Mouse (Mus musculus) MEL (cell line): ENCODE results near the gene Robo3.

ENCODE experiments used
- CHD2 ChIP-seq: IDR thresholded peaks from 2 replicates; pipeline ENCODE4 v1.6.1; 2011; ENCODE audit warnings: low read length, improper control_type of control experiment
- EP300 ChIP-seq, 2 experiments: IDR thresholded peaks; 2 replicates each; pipeline ENCODE4 v1.6.1; 2011; ENCODE audit warnings: improper control_type of control experiment in 2 of 2, low read length in 2 of 2, low read depth in 1 of 2, mild to moderate bottlenecking in 1 of 2
- ETS1 ChIP-seq: IDR thresholded peaks from 2 replicates; pipeline ENCODE4 v1.6.1; 2012; ENCODE audit warnings: low read depth, mild to moderate bottlenecking, inconsistent platforms, low read length, improper control_type of control experiment, moderate library complexity
- MEF2A ChIP-seq: IDR thresholded peaks from 2 replicates; pipeline ENCODE4 v1.6.1; 2014; ENCODE audit warnings: low read depth, mild to moderate bottlenecking, inconsistent platforms, low read length, improper control_type of control experiment; ENCODE audit not compliant: poor library complexity, insufficient replicate concordance, severe bottlenecking; ENCODE audit errors: extremely low read depth
- POLR2A ChIP-seq, 2 experiments: IDR thresholded peaks; 2 replicates each; pipeline ENCODE4 v1.6.1; 2011 to 2012; ENCODE audit warnings: low read length in 2 of 2, mild to moderate bottlenecking in 2 of 2, control low read depth in 1 of 2, improper control_type of control experiment in 1 of 2, low read depth in 1 of 2, moderate library complexity in 1 of 2; ENCODE audit not compliant: control insufficient read depth in 1 of 2, insufficient read depth in 1 of 2, poor library complexity in 1 of 2
- USF2 ChIP-seq, 2 experiments: IDR thresholded peaks; 2 replicates each; pipeline ENCODE4 v1.6.1; 2011 to 2012; ENCODE audit warnings: improper control_type of control experiment in 2 of 2, low read length in 2 of 2, borderline replicate concordance in 1 of 2, inconsistent platforms in 1 of 2, low read depth in 1 of 2, mild to moderate bottlenecking in 1 of 2; ENCODE audit not compliant: insufficient read depth in 1 of 2

- no peak for TF ChIP-seq MEF2A
- TF ChIP-seq EP300 (IDR thresholded peaks at IDR 0.05; ENCODE audit: low read depth in 1 of 2, low read length in 2 of 2), result no peak
- no peak for TF ChIP-seq ETS1
- no peak for TF ChIP-seq POLR2A (IDR thresholded peaks at IDR 0.05; ENCODE audit: control insufficient read depth in 1 of 2, insufficient read depth in 1 of 2, low read depth in 1 of 2, low read length in 2 of 2, poor library complexity in 1 of 2)
- TF ChIP-seq USF2 (IDR thresholded peaks at IDR 0.05; ENCODE audit: borderline replicate concordance in 1 of 2, insufficient read depth in 1 of 2, low read depth in 1 of 2, low read length in 2 of 2), result no peak
- TF ChIP-seq CHD2, result no peak
Measured at GRCm38 (mm10) chr9:37367301-37368080, 65.6 kb downstream of the Robo3 start, which contains the start of gene Hepacam.
